Comparison of ENCODE assay signal across 8 mouse cellular contexts in genomic region chr1:43698577-43699000, GRCm38 (mm10). TPM values are rescaled to one million over a fixed set of nuclear protein-coding genes. Genes with fewer than 3 reads are reported as not detected.
DNase-seq lines count a peak whose midpoint lies in the region; ATAC-seq and TF ChIP-seq lines count a peak whose summit lies in the region.

No protein-coding gene starts in this region.

- H3K36me3 ChIP-seq in lung, embryonic 14.5 days (ENCODE audit: insufficient read depth) = no peaks in the 10 kb centered on the region
- no peaks in the 10 kb centered on the region for H3K36me3 ChIP-seq in embryonic facial prominence, embryonic 15.5 days
- H3K36me3 ChIP-seq in heart, embryonic 16.5 days (ENCODE audit: control insufficient read depth, insufficient read depth) = no peaks in the 10 kb centered on the region
- no peaks in the 10 kb centered on the region for H3K36me3 ChIP-seq in midbrain, embryonic 16.5 days (ENCODE audit: control insufficient read depth, insufficient read depth, low read length)

- peak; percentile 88 for DNase-seq in lung, embryonic 14.5 days
- no peak for DNase-seq in lung, postnatal 36 days
- peak; percentile 44 for DNase-seq in kidney, postnatal 14 days

- H3K4me3 ChIP-seq in lung, embryonic 14.5 days (ENCODE audit: low read depth, low read length) = no peak overlapping the region
- no peak overlapping the region for H3K4me3 ChIP-seq in embryonic facial prominence, embryonic 15.5 days (replicated peaks)
- H3K4me3 ChIP-seq in heart, embryonic 16.5 days (ENCODE audit: low read length) = no peak overlapping the region
- no peak overlapping the region for H3K4me3 ChIP-seq in midbrain, embryonic 16.5 days (ENCODE audit: low read depth, low read length)

- 6% methylated on average over 4 of the region's 4 CpGs for WGBS in lung, embryonic 14.5 days
- WGBS in embryonic facial prominence, embryonic 15.5 days = 9% methylated on average over 4 of the region's 4 CpGs
- 8% methylated on average over 4 of the region's 4 CpGs for WGBS in heart, embryonic 16.5 days
- 4% methylated on average over 4 of the region's 4 CpGs for WGBS in midbrain, embryonic 16.5 days

- H3K27ac ChIP-seq in lung, embryonic 14.5 days (ENCODE audit: low read depth) = peak overlapping the region; percentile 89
- H3K27ac ChIP-seq in embryonic facial prominence, embryonic 15.5 days (replicated peaks) = peak overlapping the region; percentile 63
- peak overlapping the region; percentile 96 for H3K27ac ChIP-seq in heart, embryonic 16.5 days (ENCODE audit: low read length)
- 0 out of 2 replicates have a peak overlapping the region, but pooled peaks have one; percentile 23 for H3K27ac ChIP-seq in midbrain, embryonic 16.5 days (ENCODE audit: low read length)

- H3K27me3 ChIP-seq in lung, embryonic 14.5 days (ENCODE audit: insufficient read depth, low read length) = no peaks in the 10 kb centered on the region
- no peaks in the 10 kb centered on the region for H3K27me3 ChIP-seq in embryonic facial prominence, embryonic 15.5 days
- H3K27me3 ChIP-seq in heart, embryonic 16.5 days (ENCODE audit: control insufficient read depth, insufficient read depth, low read length) = no peaks in the 10 kb centered on the region
- H3K27me3 ChIP-seq in midbrain, embryonic 16.5 days (ENCODE audit: control insufficient read depth, insufficient read depth, low read depth, low read length) = no peaks in the 10 kb centered on the region

- ATAC-seq in lung, embryonic 14.5 days (ENCODE audit: insufficient read depth) = peak; percentile 94
- ATAC-seq in embryonic facial prominence, embryonic 15.5 days (ENCODE audit: insufficient number of reproducible peaks, low FRiP score, low TSS enrichment, low read depth) = peak; percentile 78
- peak; percentile 89 for ATAC-seq in heart, embryonic 16.5 days (replicated peaks; ENCODE audit: extremely low read depth, insufficient read depth, low FRiP score)
- ATAC-seq in midbrain, embryonic 16.5 days = peak; percentile 92
- ATAC-seq in granulocyte monocyte progenitor cell, adult 5-6 weeks (replicated peaks; ENCODE audit: poor library complexity, severe bottlenecking) = no peak
- no peak for ATAC-seq in megakaryocyte progenitor cell, adult 5-6 weeks (replicated peaks; ENCODE audit: poor library complexity)

- H3K9me3 ChIP-seq in lung, embryonic 14.5 days (ENCODE audit: low read depth, low read length) = no peaks in the 10 kb centered on the region
- no peaks in the 10 kb centered on the region for H3K9me3 ChIP-seq in embryonic facial prominence, embryonic 15.5 days (replicated peaks)
- no peaks in the 10 kb centered on the region for H3K9me3 ChIP-seq in heart, embryonic 16.5 days (replicated peaks; ENCODE audit: control insufficient read depth, low read length)
- H3K9me3 ChIP-seq in midbrain, embryonic 16.5 days (replicated peaks; ENCODE audit: control insufficient read depth, low read length, poor library complexity, severe bottlenecking) = peaks cover 3% of the 10 kb centered on the region; the same call in 1 of the 2 replicates

- H3K4me2 ChIP-seq in lung, embryonic 14.5 days = 0 out of 2 replicates have a peak overlapping the region, but pooled peaks have one; percentile 20
- H3K4me2 ChIP-seq in embryonic facial prominence, embryonic 15.5 days (replicated peaks) = no peak overlapping the region
- H3K4me2 ChIP-seq in heart, embryonic 16.5 days (ENCODE audit: low read depth, low read length) = peak overlapping the region; percentile 13
- no peak overlapping the region for H3K4me2 ChIP-seq in midbrain, embryonic 16.5 days (ENCODE audit: low read length)

- peaks cover 12% of the 10 kb centered on the region for H3K4me1 ChIP-seq in lung, embryonic 14.5 days (ENCODE audit: insufficient read depth)
- peaks cover 26% of the 10 kb centered on the region for H3K4me1 ChIP-seq in embryonic facial prominence, embryonic 15.5 days
- H3K4me1 ChIP-seq in heart, embryonic 16.5 days (ENCODE audit: control insufficient read depth, insufficient read depth, low read length) = peaks cover 25% of the 10 kb centered on the region
- peaks cover 6% of the 10 kb centered on the region for H3K4me1 ChIP-seq in midbrain, embryonic 16.5 days (ENCODE audit: control insufficient read depth, insufficient read depth, low read length)

- no peak for TF ChIP-seq CTCF in lung, embryonic 14.5 days (IDR thresholded peaks at IDR 0.05; ENCODE audit: low read depth)

- H3K9ac ChIP-seq in lung, embryonic 14.5 days = no peak overlapping the region
- H3K9ac ChIP-seq in embryonic facial prominence, embryonic 15.5 days = no peak overlapping the region
- H3K9ac ChIP-seq in heart, embryonic 16.5 days (ENCODE audit: low read length) = peak overlapping the region; percentile 20; the same call in 1 of the 2 replicates
- H3K9ac ChIP-seq in midbrain, embryonic 16.5 days (ENCODE audit: low read depth, low read length) = no peak overlapping the region

RNA-seq across cellular contexts. Expression of gene 1500015O10Rik, which starts 31.8 kb away (rescaled TPM):
- polyA plus RNA-seq in lung, embryonic 14.5 days (2014; fragmentation: Nextera tagmentation; extraction: Ambion mirVana) = 15.7 and 17.4 TPM in 2 replicates
- polyA plus RNA-seq in embryonic facial prominence, embryonic 15.5 days (2015; fragmentation: Nextera tagmentation; extraction: Ambion mirVana) = 32.7 and 41.6 TPM in 2 replicates
- 15.7 and 19.4 TPM in 2 replicates for polyA plus RNA-seq in heart, embryonic 16.5 days (2015; fragmentation: Nextera tagmentation; extraction: Ambion mirVana)
- polyA plus RNA-seq in midbrain, embryonic 16.5 days (2015; fragmentation: Nextera tagmentation; extraction: Ambion mirVana) = 18.9 and 19.0 TPM in 2 replicates
- total RNA-seq in granulocyte monocyte progenitor cell, adult 5-6 weeks (2014; fragmentation: Nextera tagmentation) = not detected in 2 replicates
- total RNA-seq in granulocyte monocyte progenitor cell, adult 5-6 weeks (2017) = not detected in 2 replicates
- not detected in 2 replicates for total RNA-seq in megakaryocyte progenitor cell, adult 5-6 weeks (2015)
- total RNA-seq in megakaryocyte progenitor cell, adult 5-6 weeks (2017) = not detected in 2 replicates

Comparison
In these comparisons a context has a peak if more than half of its experiments do, and no peak if none do; other contexts are left out.
1. ATAC-seq: peak in lung, embryonic 14.5 days (single experiment), embryonic facial prominence, embryonic 15.5 days (single experiment), heart, embryonic 16.5 days (single experiment) and midbrain, embryonic 16.5 days (single experiment); none in granulocyte monocyte progenitor cell, adult 5-6 weeks (single experiment) and megakaryocyte progenitor cell, adult 5-6 weeks (single experiment).
2. H3K27ac ChIP-seq: peak in every context shown above with its lines; median percentile 96 in heart, embryonic 16.5 days; 89 in lung, embryonic 14.5 days; 63 in embryonic facial prominence, embryonic 15.5 days; 23 in midbrain, embryonic 16.5 days.
3. H3K4me2 ChIP-seq: peak in lung, embryonic 14.5 days (single experiment) and heart, embryonic 16.5 days (single experiment); none in embryonic facial prominence, embryonic 15.5 days (single experiment) and midbrain, embryonic 16.5 days (single experiment).